Comparison of ENCODE assay signal across 11 mouse cellular contexts in genomic region chr7:28931032-28931694, GRCm38 (mm10). TPM values are rescaled to one million over a fixed set of nuclear protein-coding genes. Genes with fewer than 3 reads are reported as not detected.
DNase-seq lines count a peak whose midpoint lies in the region; ATAC-seq lines count a peak whose summit lies in the region.
"Had no signal": no experiment of that assay in that cellular context is flagged by ENCODE, and none has a peak within 500 bp of the region (broad histone marks: within the 10 kb centered on the region; RNA-seq: fewer than 3 reads in every experiment).

No protein-coding gene starts in this region.

- no peaks in the 10 kb centered on the region for H3K27me3 ChIP-seq in intestine, embryonic 14.5 days (replicated peaks; ENCODE audit: control insufficient read depth, insufficient read depth, low read length)
- no peaks in the 10 kb centered on the region for H3K27me3 ChIP-seq in limb, embryonic 13.5 days

- no peak overlapping the region for H3K4me3 ChIP-seq in intestine, embryonic 14.5 days (ENCODE audit: low read depth, low read length)
- no peak overlapping the region for H3K4me3 ChIP-seq in limb, embryonic 13.5 days

- WGBS in intestine, embryonic 14.5 days, result 76% methylated on average over 7 of the region's 7 CpGs
- 83% methylated on average over 7 of the region's 7 CpGs for WGBS in limb, embryonic 13.5 days

- H3K9ac ChIP-seq in intestine, embryonic 14.5 days (ENCODE audit: low read length), result no peak overlapping the region
- H3K9ac ChIP-seq in limb, embryonic 13.5 days, result 0 out of 2 replicates have a peak overlapping the region, but pooled peaks have one; percentile 13
- H3K9ac ChIP-seq: hindbrain, embryonic 14.5 days had no signal

- H3K27ac ChIP-seq in intestine, embryonic 14.5 days (ENCODE audit: low read depth), result peak overlapping the region; percentile 65; the same call in 1 of the 2 replicates
- peak overlapping the region; percentile 80 for H3K27ac ChIP-seq in limb, embryonic 13.5 days
- H3K27ac ChIP-seq: hindbrain, embryonic 14.5 days had no signal

- no peaks in the 10 kb centered on the region for H3K9me3 ChIP-seq in intestine, embryonic 14.5 days (ENCODE audit: control insufficient read depth, low read length)
- H3K9me3 ChIP-seq in limb, embryonic 13.5 days, result no peaks in the 10 kb centered on the region

- H3K4me1 ChIP-seq in intestine, embryonic 14.5 days (replicated peaks; ENCODE audit: control insufficient read depth, insufficient read depth, low read length), result peaks cover 40% of the 10 kb centered on the region
- peaks cover 55% of the 10 kb centered on the region for H3K4me1 ChIP-seq in limb, embryonic 13.5 days

- H3K36me3 ChIP-seq in intestine, embryonic 14.5 days (ENCODE audit: control insufficient read depth, insufficient read depth, low read length), result peaks cover 15% of the 10 kb centered on the region; the same call in 1 of the 2 replicates
- peaks cover 21% of the 10 kb centered on the region for H3K36me3 ChIP-seq in limb, embryonic 13.5 days

- peak; percentile 76 for ATAC-seq in intestine, embryonic 14.5 days (replicated peaks; ENCODE audit: low FRiP score, low TSS enrichment, low read depth)
- 0 out of 2 replicates have a peak, but pooled peaks have one; percentile 33 for ATAC-seq in limb, embryonic 13.5 days (ENCODE audit: low FRiP score, low read depth)
- ATAC-seq: activated CD4-positive, CD25-positive, alpha-beta regulatory T cell, adult 4 months had no signal

- no peak overlapping the region for H3K4me2 ChIP-seq in intestine, embryonic 14.5 days (ENCODE audit: low read length)
- H3K4me2 ChIP-seq in limb, embryonic 13.5 days (replicated peaks), result no peak overlapping the region
- H3K4me2 ChIP-seq: hindbrain, embryonic 14.5 days had no signal

- DNase-seq in urinary bladder, postnatal 14 days (ENCODE audit: low spot score), result peak; percentile 57
- no peak for DNase-seq in urinary bladder, postnatal 25 days (ENCODE audit: low spot score)
- DNase-seq in intestine, embryonic 14.5 days (ENCODE audit: low spot score), result no peak
- DNase-seq in thymus, postnatal 0 days (ENCODE audit: low spot score), result no peak
- no peak for DNase-seq in gastrocnemius, postnatal 10 days
- DNase-seq in natural killer cell, adult 2 months (ENCODE audit: low spot score in 2 of 2), result no peak
- DNase-seq: cerebellum, postnatal 36 days had no signal

RNA-seq across cellular contexts. Expression of gene Actn4, which starts 31.0 kb away (rescaled TPM):
- polyA plus RNA-seq in intestine, embryonic 14.5 days (2014; fragmentation: Nextera tagmentation; extraction: Ambion mirVana), result 298 and 300 TPM in 2 replicates
- polyA plus RNA-seq in limb, embryonic 13.5 days (2015; fragmentation: Nextera tagmentation; extraction: Ambion mirVana), result 270 and 300 TPM in 2 replicates
- polyA plus RNA-seq in thymus, postnatal 0 days (2015; fragmentation: Nextera tagmentation; extraction: Ambion mirVana), result 133 and 138 TPM in 2 replicates
- total RNA-seq in gastrocnemius, postnatal 10 days (2021), result 100 to 1,000 TPM in 1 of 2 experiments, 10 to 100 TPM in 1; 90.2 to 120 TPM

RNA-seq across cellular contexts. Expression of gene Capn12, which starts 49.9 kb away (rescaled TPM):
- polyA plus RNA-seq in intestine, embryonic 14.5 days (2014; fragmentation: Nextera tagmentation; extraction: Ambion mirVana), result 0.23 and 0.44 TPM in 2 replicates
- polyA plus RNA-seq in limb, embryonic 13.5 days (2015; fragmentation: Nextera tagmentation; extraction: Ambion mirVana), result 0.94 and 0.97 TPM in 2 replicates
- 0.23 and 0.53 TPM in 2 replicates for polyA plus RNA-seq in thymus, postnatal 0 days (2015; fragmentation: Nextera tagmentation; extraction: Ambion mirVana)
- under 1 TPM; 0.23 to 0.27 TPM for total RNA-seq in gastrocnemius, postnatal 10 days (2021)
- total RNA-seq: megakaryocyte progenitor cell, adult 5-6 weeks had no signal

RNA-seq across cellular contexts. Expression of gene Eif3k, which starts 50.5 kb away (rescaled TPM):
- polyA plus RNA-seq in intestine, embryonic 14.5 days (2014; fragmentation: Nextera tagmentation; extraction: Ambion mirVana), result 444 and 452 TPM in 2 replicates
- 422 and 454 TPM in 2 replicates for polyA plus RNA-seq in limb, embryonic 13.5 days (2015; fragmentation: Nextera tagmentation; extraction: Ambion mirVana)
- 497 and 515 TPM in 2 replicates for polyA plus RNA-seq in thymus, postnatal 0 days (2015; fragmentation: Nextera tagmentation; extraction: Ambion mirVana)
- 100 to 1,000 TPM; 169 to 174 TPM for total RNA-seq in gastrocnemius, postnatal 10 days (2021)

RNA-seq across cellular contexts. Expression of gene Map4k1, which starts 50.7 kb away (rescaled TPM):
- 10.0 and 11.6 TPM in 2 replicates for polyA plus RNA-seq in intestine, embryonic 14.5 days (2014; fragmentation: Nextera tagmentation; extraction: Ambion mirVana)
- 9.5 and 10.0 TPM in 2 replicates for polyA plus RNA-seq in limb, embryonic 13.5 days (2015; fragmentation: Nextera tagmentation; extraction: Ambion mirVana)
- 76.3 and 78.2 TPM in 2 replicates for polyA plus RNA-seq in thymus, postnatal 0 days (2015; fragmentation: Nextera tagmentation; extraction: Ambion mirVana)
- total RNA-seq in gastrocnemius, postnatal 10 days (2021), result under 1 TPM; 0.66 to 0.93 TPM
